Mouse (Mus musculus) intestine, embryonic 14.5 days (tissue): ENCODE results near the gene Gm38655. TPM values are rescaled to one million over a fixed set of nuclear protein-coding genes. Genes with fewer than 3 reads are reported as not detected.

ENCODE experiments used
- ATAC-seq: fragments of 200-750 bp; cut with Nextera tagmentation; replicated peaks from 2 replicates; pipeline ENCODE4 v1.8.0; 2017; ENCODE audit warnings: low read depth, moderate number of reproducible peaks, moderate TSS enrichment, moderate library complexity; ENCODE audit not compliant: low FRiP score, low TSS enrichment
- DNase-seq: peaks from one replicate; pipeline ENCODE4 v3.0.0-alpha.2; 2018; ENCODE audit warnings: low spot score
- H3K27ac ChIP-seq: fragments of 300-500 bp; sonication (generic); 2 replicates; pipeline ENCODE4 v1.5.1; 2014; ENCODE audit warnings: low read depth, mild to moderate bottlenecking, control low read depth
- H3K27me3 ChIP-seq: fragments of 300-500 bp; sonication (generic); replicated peaks from 2 replicates; pipeline ENCODE4 v1.6.1; 2014; ENCODE audit warnings: low read length, control low read depth; ENCODE audit not compliant: control insufficient read depth, insufficient read depth
- H3K36me3 ChIP-seq: fragments of 300-500 bp; sonication (generic); 2 replicates; pipeline ENCODE4 v1.6.1; 2014; ENCODE audit warnings: low read length, control low read depth; ENCODE audit not compliant: control insufficient read depth, insufficient read depth
- H3K4me1 ChIP-seq: fragments of 300-500 bp; sonication (generic); replicated peaks from 2 replicates; pipeline ENCODE4 v1.6.1; 2014; ENCODE audit warnings: low read length, control low read depth, mixed read lengths; ENCODE audit not compliant: control insufficient read depth, insufficient read depth
- H3K4me2 ChIP-seq: fragments of 300-500 bp; sonication (generic); 2 replicates; pipeline ENCODE4 v1.6.1; 2014; ENCODE audit warnings: low read length
- H3K4me3 ChIP-seq: fragments of 300-500 bp; sonication (generic); 2 replicates; pipeline ENCODE4 v1.5.1; 2014; ENCODE audit warnings: low read depth, low read length, control low read depth, mixed read lengths
- H3K9ac ChIP-seq: fragments of 300-500 bp; sonication (generic); 2 replicates; pipeline ENCODE4 v1.6.1; 2014; ENCODE audit warnings: mild to moderate bottlenecking, low read length
- H3K9me3 ChIP-seq: fragments of 300-500 bp; sonication (generic); 2 replicates; pipeline ENCODE4 v1.6.1; 2016; ENCODE audit warnings: low read length, control low read depth; ENCODE audit not compliant: control insufficient read depth
- WGBS: fragments of 180-500 bp; shearing (Covaris S2); extraction: QIAGEN DNeasy Blood & Tissue Kit; methylation state at CpG from one replicate; pipeline ENCODE4 v1.1.7; 2014; 5-methylcytosine and 5-hydroxymethylcytosine counted together
- polyA plus RNA-seq: library from polyadenylated mRNA; unstranded; fragments of >200 nt; fragmentation: Nextera tagmentation; extraction: Ambion mirVana; gene quantifications from 2 replicates; pipeline ENCODE4 v1.2.1, GENCODE M21; 2014

Gene Gm38655
- polyA plus RNA-seq, 1 experiment from 2014 or later, result 0.41 TPM

GRCm38 (mm10) chr17:25215431-25215830 lies 40.2 kb upstream of the Gm38655 start:
- ATAC-seq (no peak), DNase-seq (no peak)
- Histone ChIP-seq H3K4me2 (no peak overlapping the region), H3K4me3 (no peak overlapping the region), H3K9ac (no peak overlapping the region), H3K9me3 (no peaks in the 10 kb centered on the region), H3K27ac (no peak overlapping the region), H3K27me3 (no peaks in the 10 kb centered on the region), H3K36me3 (peaks cover 70% of the 10 kb centered on the region), H3K4me1 (no peaks in the 10 kb centered on the region)
- WGBS, result 87% methylated on average over 3 of the region's 3 CpGs

GRCm38 (mm10) chr17:25211705-25212104 lies 36.4 kb upstream of the Gm38655 start:
- DNase-seq (no peak), ATAC-seq (no peak)
- Histone ChIP-seq H3K27ac (no peak overlapping the region), H3K9ac (no peak overlapping the region), H3K4me1 (no peaks in the 10 kb centered on the region), H3K4me2 (no peak overlapping the region), H3K9me3 (no peaks in the 10 kb centered on the region), H3K36me3 (peaks cover 87% of the 10 kb centered on the region), H3K4me3 (no peak overlapping the region), H3K27me3 (no peaks in the 10 kb centered on the region)
- WGBS, result 85% methylated on average over 4 of the region's 4 CpGs

GRCm38 (mm10) chr17:25210680-25211466 lies 35.6 kb upstream of the Gm38655 start:
- Histone ChIP-seq H3K27me3 (no peaks in the 10 kb centered on the region), H3K27ac (no peak overlapping the region), H3K4me3 (no peak overlapping the region), H3K9ac (no peak overlapping the region), H3K4me2 (no peak overlapping the region), H3K9me3 (no peaks in the 10 kb centered on the region), H3K4me1 (no peaks in the 10 kb centered on the region), H3K36me3 (peaks cover 83% of the 10 kb centered on the region)
- ATAC-seq (no peak), DNase-seq (no peak)
- WGBS, result 85% methylated on average over 15 of the region's 15 CpGs

DNA sequence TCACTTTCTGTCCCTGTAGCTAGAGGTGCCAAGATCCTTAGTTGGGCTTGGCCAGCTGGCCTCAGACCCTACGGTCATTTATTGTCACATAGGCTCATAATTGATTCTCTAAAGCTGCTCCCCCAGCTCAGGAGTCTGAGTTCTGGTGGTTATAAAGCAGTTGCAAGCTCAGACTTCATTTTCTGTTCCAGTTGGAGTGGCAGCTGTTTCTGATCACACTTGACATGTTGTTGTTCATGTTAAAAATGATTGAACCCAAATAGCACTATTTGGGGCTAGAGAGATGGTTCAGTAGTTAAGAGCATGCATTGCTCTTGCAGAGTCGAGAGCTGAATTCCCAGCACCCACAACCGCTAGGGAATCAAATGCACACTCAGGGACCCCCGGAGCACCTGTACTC lies 34.7 kb upstream of the Gm38655 start:
- Histone ChIP-seq H3K9me3 (no peaks in the 10 kb centered on the region), H3K9ac (no peak overlapping the region), H3K4me1 (no peaks in the 10 kb centered on the region), H3K27me3 (no peaks in the 10 kb centered on the region), H3K4me2 (no peak overlapping the region), H3K36me3 (peaks cover 83% of the 10 kb centered on the region), H3K27ac (no peak overlapping the region), H3K4me3 (no peak overlapping the region)
- 85% methylated on average over 4 of the region's 4 CpGs for WGBS
- DNase-seq, result no peak
- ATAC-seq, result no peak

- H3K36me3 ChIP-seq, result peaks cover 63% of the 10 kb centered on the region
- 91% methylated on average over 4 of the region's 4 CpGs for WGBS
- H3K4me3 ChIP-seq, result no peak overlapping the region
- no peak overlapping the region for H3K4me2 ChIP-seq
- H3K27ac ChIP-seq, result no peak overlapping the region
- DNase-seq, result no peak
- H3K9ac ChIP-seq, result no peak overlapping the region
- no peaks in the 10 kb centered on the region for H3K27me3 ChIP-seq
- no peaks in the 10 kb centered on the region for H3K9me3 ChIP-seq
- ATAC-seq, result no peak
- no peaks in the 10 kb centered on the region for H3K4me1 ChIP-seq
Measured at GRCm38 (mm10) chr17:25202401-25202800, 27.1 kb upstream of the Gm38655 start.

- no peak for DNase-seq
- Histone ChIP-seq H3K9me3 (no peaks in the 10 kb centered on the region), H3K27ac (no peak overlapping the region), H3K27me3 (no peaks in the 10 kb centered on the region), H3K4me2 (peak overlapping the region; percentile 85), H3K36me3 (peaks cover 27% of the 10 kb centered on the region), H3K4me3 (peak overlapping the region; percentile 84), H3K4me1 (peaks cover 17% of the 10 kb centered on the region), H3K9ac (peak overlapping the region; percentile 91)
- peak; percentile 2; the same call in 1 of the 2 replicates for ATAC-seq
- 4% methylated on average over 16 of the region's 16 CpGs for WGBS
Measured at GRCm38 (mm10) chr17:25189091-25189490, 13.8 kb upstream of the Gm38655 start.

GRCm38 (mm10) chr17:25188150-25189031 lies 13.1 kb upstream of the Gm38655 start, which contains the start of gene Unkl:
Unkl (plus strand) TSS chr17:25188397.
- WGBS, result under 1% methylated on average over 90 of the region's 104 CpGs
- Histone ChIP-seq H3K9ac (peak within 1 kb of the TSS; percentile 91), H3K36me3 (peaks cover 26% of the 10 kb centered on the region), H3K27me3 (no peaks in the 10 kb centered on the region), H3K9me3 (no peaks in the 10 kb centered on the region), H3K27ac (peak within 1 kb of the TSS; percentile 77), H3K4me2 (peak within 1 kb of the TSS; percentile 85), H3K4me3 (peak within 1 kb of the TSS; percentile 84), H3K4me1 (peaks cover 20% of the 10 kb centered on the region)
- DNase-seq (peak; percentile 86), ATAC-seq (peak; percentile 39; the same call in 1 of the 2 replicates)

- ATAC-seq (no peak), DNase-seq (peak; percentile 56)
- 5% methylated on average over 11 of the region's 11 CpGs for WGBS
Measured at GRCm38 (mm10) chr17:25187784-25188149, 12.5 kb upstream of the Gm38655 start.

More at GRCm38 (mm10) chr17:25187784-25188149, 12.5 kb upstream of the Gm38655 start:
- H3K4me2 ChIP-seq, result peak overlapping the region; percentile 85
- H3K27me3 ChIP-seq, result no peaks in the 10 kb centered on the region
- H3K4me3 ChIP-seq, result peak overlapping the region; percentile 84
- peaks cover 21% of the 10 kb centered on the region for H3K36me3 ChIP-seq
- peak overlapping the region; percentile 91 for H3K9ac ChIP-seq
- peak overlapping the region; percentile 77 for H3K27ac ChIP-seq
- H3K9me3 ChIP-seq, result no peaks in the 10 kb centered on the region
- peaks cover 20% of the 10 kb centered on the region for H3K4me1 ChIP-seq
